Mouse (Mus musculus) bone marrow, adult 2 months (tissue): ENCODE results near the gene Cpa5. TPM values are rescaled to one million over a fixed set of nuclear protein-coding genes. Genes with fewer than 3 reads are reported as not detected.

ENCODE experiments used
- H3K27ac ChIP-seq: fragments of 200-500 bp; 2 replicates; pipeline ENCODE4 v1.5.1; 2012; ENCODE audit warnings: low read depth, mild to moderate bottlenecking, control low read depth, inconsistent platforms, low read length; ENCODE audit not compliant: control insufficient read depth, poor library complexity, insufficient read depth
- H3K4me1 ChIP-seq: fragments of 200-500 bp; 2 replicates; pipeline ENCODE4 v1.6.1; 2011; ENCODE audit warnings: low read length; ENCODE audit not compliant: control insufficient read depth, insufficient read depth
- H3K4me3 ChIP-seq: fragments of 200-500 bp; replicated peaks from 2 replicates; pipeline ENCODE3; 2011; ENCODE audit warnings: mild to moderate bottlenecking, low read depth, low read length, control low read depth; ENCODE audit not compliant: control insufficient read depth
- CTCF ChIP-seq: fragments of 200-500 bp; IDR thresholded peaks from 2 replicates; pipeline ENCODE4 v1.5.1; 2011; ENCODE audit warnings: low read length, control low read depth; ENCODE audit not compliant: control insufficient read depth, insufficient read depth
- POLR2A ChIP-seq: fragments of 200-500 bp; IDR thresholded peaks from 2 replicates; pipeline ENCODE4 v1.6.1; 2011; ENCODE audit warnings: low read depth, mild to moderate bottlenecking, control low read depth, low read length, borderline replicate concordance; ENCODE audit not compliant: control insufficient read depth
- WGBS: fragments of 180-500 bp; shearing (Covaris S2); methylation state at CpG from one replicate; pipeline ENCODE4 v1.1.7; 2018; 5-methylcytosine and 5-hydroxymethylcytosine counted together
- polyA plus RNA-seq: library from polyadenylated mRNA; stranded (reverse); fragments of >200 nt; gene quantifications from 2 replicates; pipeline ENCODE4 v1.2.4, GENCODE M21; 2011; ENCODE audit warnings: low replicate concordance; ENCODE audit not compliant: missing spikeins, insufficient read depth, insufficient read length

Cpa5 gene
- polyA plus RNA-seq: not detected in 2 replicates

DNA sequence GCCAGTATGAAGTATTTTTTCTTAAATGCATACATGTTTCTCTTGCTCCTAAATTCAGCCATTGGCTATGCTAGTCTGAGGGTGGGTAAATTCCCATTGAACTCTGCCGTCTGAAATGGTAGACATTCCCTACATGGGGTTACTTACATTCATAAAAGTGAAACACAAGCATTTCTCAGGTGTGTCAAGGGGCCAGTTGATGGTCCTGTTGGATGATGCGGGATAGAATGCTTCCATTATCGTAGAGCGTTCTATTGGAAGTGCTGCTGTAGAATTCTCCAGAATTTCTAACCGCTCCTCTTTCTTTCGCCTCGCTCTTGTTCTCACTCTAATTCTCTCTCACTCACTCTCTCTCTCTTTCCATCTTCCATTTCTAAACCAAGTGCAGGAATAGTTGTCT, at the start of gene Cpa5:
Gene Cpa5, plus strand, starts transcription at position 301 of the 400 bp plus-strand sequence.
- WGBS: 90% methylated on average over 7 of the region's 7 CpGs
- H3K4me3 ChIP-seq: no peak within 1 kb of the TSS
- no peak within 1 kb of the TSS for H3K27ac ChIP-seq
- no peak for TF ChIP-seq POLR2A
- TF ChIP-seq CTCF: no peak
- no peaks in the 10 kb centered on the region for H3K4me1 ChIP-seq

DNA sequence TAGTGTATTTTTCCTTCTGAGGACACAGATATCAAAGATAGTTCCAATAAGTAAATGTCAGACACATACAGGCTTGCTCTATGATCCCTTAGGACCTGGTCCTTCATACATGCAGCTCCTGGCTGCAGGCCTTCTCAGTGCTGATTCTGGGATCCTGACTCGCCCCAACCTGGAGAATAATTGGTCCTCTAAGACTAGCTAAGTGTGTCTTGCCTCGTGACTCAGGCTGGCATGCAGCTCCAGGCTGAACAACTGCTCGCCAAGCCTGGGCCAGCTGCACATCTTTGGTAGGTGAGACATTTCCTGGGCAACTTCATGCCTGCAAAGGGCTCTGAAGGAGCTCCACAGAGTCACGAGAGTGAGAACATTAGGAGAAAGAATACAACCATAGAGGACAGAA, 48.7 kb upstream of the Cpa5 start:
- TF ChIP-seq CTCF (no peak), POLR2A (no peak)
- Histone ChIP-seq H3K27ac (no peak overlapping the region), H3K4me1 (no peaks in the 10 kb centered on the region), H3K4me3 (no peak overlapping the region)
- WGBS: 66% methylated on average over 4 of the region's 4 CpGs

DNA sequence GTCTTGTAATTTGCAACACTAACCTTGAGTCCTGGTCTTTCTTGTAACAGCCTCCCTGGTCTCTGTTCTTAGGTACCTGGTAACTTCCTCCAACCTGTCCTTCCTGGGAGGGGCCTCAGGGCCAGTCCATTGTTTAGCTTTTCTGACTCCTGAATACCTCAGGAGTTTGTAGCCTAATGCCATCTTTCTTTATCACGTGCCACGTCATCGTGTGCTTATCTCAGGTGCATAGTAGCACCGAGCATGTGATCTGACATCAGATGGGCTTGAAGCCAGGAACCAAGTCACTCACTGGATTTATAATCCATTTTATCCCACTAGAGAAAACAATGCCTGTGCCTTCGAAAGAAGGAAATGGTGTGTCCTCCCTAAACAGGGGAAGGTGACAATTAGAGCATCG, 47.2 kb upstream of the Cpa5 start:
- Histone ChIP-seq H3K27ac (no peak overlapping the region), H3K4me3 (no peak overlapping the region), H3K4me1 (no peaks in the 10 kb centered on the region)
- 60% methylated on average over 6 of the region's 6 CpGs for WGBS
- TF ChIP-seq CTCF (no peak), POLR2A (no peak)

DNA sequence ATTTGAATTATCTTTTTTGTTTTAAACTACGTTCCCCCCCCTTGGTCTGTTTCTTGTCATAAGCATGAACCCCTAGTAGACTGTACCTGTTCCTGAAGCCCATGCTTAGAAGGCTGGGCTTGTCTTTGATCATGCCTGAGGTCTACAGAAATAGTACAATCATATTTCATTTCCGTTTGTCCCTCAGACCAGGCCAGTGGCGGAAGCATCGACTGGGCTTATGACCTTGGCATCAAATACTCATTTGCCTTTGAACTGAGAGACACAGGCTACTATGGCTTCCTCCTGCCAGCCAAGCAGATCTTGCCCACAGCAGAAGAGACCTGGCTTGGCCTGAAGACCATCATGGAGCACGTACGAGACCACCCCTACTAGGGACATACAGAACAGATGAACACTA, 46.8 kb upstream of the Cpa5 start:
- no peak for TF ChIP-seq CTCF
- TF ChIP-seq POLR2A: no peak
- H3K4me3 ChIP-seq: no peak overlapping the region
- no peaks in the 10 kb centered on the region for H3K4me1 ChIP-seq
- H3K27ac ChIP-seq: no peak overlapping the region
- 87% methylated on average over 6 of the region's 6 CpGs for WGBS

DNA sequence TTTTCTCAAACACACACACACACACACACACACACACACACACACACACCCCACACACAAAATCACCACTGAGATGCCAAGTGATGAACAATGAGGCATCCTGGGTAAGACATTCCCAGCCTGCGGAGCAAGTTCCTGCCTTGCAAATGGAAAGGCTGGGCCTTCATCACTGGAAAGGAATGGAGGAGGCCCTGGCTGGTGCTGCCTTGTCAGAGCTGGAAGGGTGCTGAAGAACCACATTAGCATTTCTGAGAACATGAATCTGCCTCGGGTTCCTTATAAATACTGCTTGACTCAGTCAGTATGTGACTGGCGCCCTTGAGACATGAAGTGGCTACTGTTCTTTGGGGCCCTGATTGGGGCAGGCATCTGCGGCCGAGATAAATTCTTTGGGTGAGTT, 42.7 kb upstream of the Cpa5 start, which contains the start of gene Cpa4:
Gene Cpa4, plus strand, starts transcription at position 301 of the 400 bp plus-strand sequence.
- no peaks in the 10 kb centered on the region for H3K4me1 ChIP-seq
- TF ChIP-seq CTCF: no peak
- TF ChIP-seq POLR2A: no peak
- no peak within 1 kb of the TSS for H3K4me3 ChIP-seq
- no peak within 1 kb of the TSS for H3K27ac ChIP-seq
- 77% methylated on average over 5 of the region's 5 CpGs for WGBS

DNA sequence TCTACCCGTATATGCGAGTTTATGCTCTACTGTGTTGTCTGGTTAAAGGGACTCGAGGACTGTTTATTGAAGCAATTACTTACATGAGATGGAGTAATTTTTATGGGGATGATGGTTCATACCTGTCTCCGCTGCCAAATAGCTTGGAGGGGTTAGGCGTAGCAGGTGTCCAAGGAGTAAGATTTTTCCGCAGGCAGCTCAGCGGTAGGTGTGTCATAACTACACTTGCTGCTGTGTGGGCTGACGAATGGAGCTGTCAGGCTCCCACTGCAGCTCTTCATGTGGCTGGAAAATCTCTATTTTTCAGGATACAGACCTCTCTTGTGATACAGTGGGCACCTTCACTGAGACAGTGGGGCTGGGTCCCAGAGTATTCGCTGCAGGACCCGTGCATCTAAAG, 41.5 kb upstream of the Cpa5 start:
- no peak overlapping the region for H3K4me3 ChIP-seq
- TF ChIP-seq CTCF (no peak), POLR2A (no peak)
- no peaks in the 10 kb centered on the region for H3K4me1 ChIP-seq
- WGBS: 88% methylated on average over 10 of the region's 10 CpGs
- H3K27ac ChIP-seq: no peak overlapping the region

DNA sequence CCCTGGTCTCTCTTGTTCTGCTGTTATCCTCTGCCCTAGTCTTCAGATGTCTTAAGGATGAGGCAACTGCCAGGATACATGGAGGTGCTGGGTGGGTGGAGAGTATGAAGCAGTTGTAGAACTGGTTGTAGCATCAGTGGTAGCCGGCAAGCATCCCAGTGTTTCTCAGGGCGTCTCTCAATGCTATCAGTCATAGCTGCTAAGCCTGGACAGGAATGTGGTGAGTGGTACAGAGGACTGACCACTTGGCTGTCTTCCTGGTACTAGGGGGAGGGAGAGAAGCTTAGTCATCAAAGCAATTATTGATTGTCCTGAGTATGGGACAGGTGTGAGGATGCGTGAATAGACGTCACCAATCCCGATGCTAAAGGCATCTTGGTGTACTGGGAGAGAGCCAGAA, 40.8 kb upstream of the Cpa5 start:
- H3K27ac ChIP-seq: no peak overlapping the region
- H3K4me1 ChIP-seq: no peaks in the 10 kb centered on the region
- TF ChIP-seq POLR2A: no peak
- no peak for TF ChIP-seq CTCF
- WGBS: 88% methylated on average over 5 of the region's 5 CpGs
- no peak overlapping the region for H3K4me3 ChIP-seq

DNA sequence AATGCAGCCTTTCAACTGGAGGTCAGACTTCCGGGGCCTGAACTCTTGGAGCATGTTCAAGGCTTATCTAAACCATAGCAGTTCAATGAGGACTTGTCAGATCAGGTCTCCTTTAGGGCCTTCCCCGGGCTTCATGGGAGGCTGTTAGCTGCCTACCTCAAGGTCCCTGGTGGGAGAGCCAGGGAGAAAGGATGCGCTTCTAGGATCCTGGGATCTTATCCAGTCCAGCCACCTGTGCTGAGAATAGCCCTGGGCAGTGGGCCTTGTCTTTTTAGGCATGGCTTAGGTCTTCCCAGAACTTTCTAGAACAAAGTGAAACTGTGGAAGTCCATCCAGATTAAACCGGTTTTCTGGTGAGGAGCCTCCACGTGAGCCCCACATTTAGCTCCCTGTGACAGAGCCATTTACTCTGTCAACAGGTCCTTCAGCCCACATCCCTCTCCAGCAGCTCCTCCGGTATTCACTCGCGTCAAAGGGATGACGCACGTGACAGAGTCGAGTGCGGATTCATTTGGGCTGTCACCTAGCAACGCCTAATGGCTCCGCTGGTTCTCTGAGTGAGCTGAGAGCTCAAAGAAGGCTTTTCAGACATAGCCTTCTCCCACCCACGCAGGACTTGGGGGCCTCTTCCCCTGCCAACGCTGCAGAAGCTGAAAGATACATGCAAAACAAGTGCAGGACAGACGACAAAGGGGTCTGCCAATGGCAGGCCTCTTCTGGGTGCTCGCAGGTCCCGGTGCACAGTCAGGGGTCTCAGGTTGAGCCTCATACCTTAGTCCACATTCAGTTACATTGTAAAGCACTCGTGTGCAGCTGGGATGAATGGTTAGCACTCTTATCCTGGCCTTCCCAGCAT, 38.1 kb upstream of the Cpa5 start:
- no peaks in the 10 kb centered on the region for H3K4me1 ChIP-seq
- no peak overlapping the region for H3K27ac ChIP-seq
- H3K4me3 ChIP-seq: no peak overlapping the region
- WGBS: 80% methylated on average over 20 of the region's 20 CpGs
- TF ChIP-seq CTCF (no peak), POLR2A (no peak)

DNA sequence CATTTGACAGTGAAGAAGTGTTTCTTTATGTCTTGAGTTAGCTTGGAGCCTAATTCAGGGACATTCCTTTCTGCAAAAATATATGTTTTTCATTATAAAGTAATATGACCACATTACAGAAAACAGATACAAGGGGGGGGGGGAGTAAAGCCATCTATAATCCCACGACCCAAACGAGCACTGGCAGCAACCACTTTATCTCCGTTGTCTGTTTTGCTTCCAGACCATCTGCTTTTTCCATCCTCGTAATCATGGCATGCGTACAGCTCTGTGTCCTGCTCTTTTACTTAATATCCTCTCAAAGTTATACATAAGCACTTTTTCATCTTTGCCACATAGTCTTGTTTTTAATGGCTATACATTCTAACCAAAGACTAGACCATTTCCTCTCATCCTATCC, 37.4 kb upstream of the Cpa5 start:
- 80% methylated on average over 5 of the region's 5 CpGs for WGBS
- H3K27ac ChIP-seq: no peak overlapping the region

More for the DNA sequence above, 37.4 kb upstream of the Cpa5 start:
- no peaks in the 10 kb centered on the region for H3K4me1 ChIP-seq
- TF ChIP-seq POLR2A: no peak
- TF ChIP-seq CTCF: no peak
- no peak overlapping the region for H3K4me3 ChIP-seq
